Mouse (Mus musculus) inflammation-experienced regulatory T-cells, adult 6 months (primary cell): ENCODE data around the gene Dpp9. TPM values are rescaled to one million over a fixed set of nuclear protein-coding genes. Genes with fewer than 3 reads are reported as not detected.
"Not testable (repeated sequence)": the region's sequence is repeated elsewhere in the genome, so short reads cannot be mapped to it uniquely, and the experiment has no call there.

Experiments
- ATAC-seq: one replicate; pipeline ENCODE4 v1.8.0; 2017
- polyA plus RNA-seq, 3 experiments: library from polyadenylated mRNA; unstranded; fragments of 100-300 nt; shearing (Covaris generic); gene quantifications; one replicate each; pipeline ENCODE4 v1.2.1; 2017

Dpp9 gene
- polyA plus RNA-seq: 10 to 100 TPM; 13.6 to 17.5 (median 14.5) TPM

- peak; percentile 99 for ATAC-seq
Observed at GRCm38 (mm10) chr17:56218377-56219191, at the start of gene Dpp9. Gene Dpp9, minus strand, starts transcription at chr17:56218905.

GRCm38 (mm10) chr17:56266271-56266670 is 47.6 kb upstream of the Dpp9 start:
- no peak for ATAC-seq

DNA sequence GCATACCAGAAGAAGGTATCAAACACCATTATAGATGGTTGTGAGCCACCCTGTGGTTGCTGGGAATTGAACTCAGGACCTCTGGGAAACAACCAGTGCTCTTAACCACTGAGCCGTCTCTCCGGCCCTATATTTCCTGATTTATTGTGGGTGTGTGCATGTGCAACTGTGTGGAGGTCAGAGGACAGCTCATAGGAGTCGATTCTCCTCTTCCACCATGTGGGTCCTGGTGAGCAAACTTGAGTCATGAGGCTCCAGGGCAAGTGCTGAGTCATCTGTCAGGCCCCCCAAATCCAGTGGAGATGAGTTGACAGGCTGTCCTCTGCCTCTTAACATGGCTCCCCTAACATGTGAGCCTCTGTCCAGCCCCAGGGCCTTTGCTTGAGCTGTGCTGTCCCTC is 47.2 kb upstream of the Dpp9 start:
- no peak for ATAC-seq

DNA sequence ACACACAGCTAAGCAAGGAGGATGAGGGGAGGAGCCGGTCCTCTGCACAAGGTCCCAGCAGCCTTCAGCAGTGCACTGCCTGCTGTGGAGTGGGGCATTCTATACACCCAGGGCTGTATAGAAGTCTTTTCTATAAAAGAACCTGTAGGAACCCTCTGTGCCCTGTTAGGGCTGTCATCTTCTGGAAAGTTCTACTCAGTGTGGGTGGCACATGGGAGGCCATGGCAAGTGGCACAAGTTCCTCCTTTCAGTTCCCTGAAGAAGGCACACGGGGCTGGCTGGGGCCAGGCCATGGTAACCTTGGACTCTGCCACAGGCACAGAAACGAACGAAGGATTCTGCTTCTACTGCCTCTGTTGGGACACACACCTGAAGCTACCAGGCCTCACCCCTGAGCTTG is 46.3 kb upstream of the Dpp9 start:
- ATAC-seq: no peak

- ATAC-seq: peak; percentile 86
Observed at GRCm38 (mm10) chr17:56264020-56264419, 45.3 kb upstream of the Dpp9 start.

DNA sequence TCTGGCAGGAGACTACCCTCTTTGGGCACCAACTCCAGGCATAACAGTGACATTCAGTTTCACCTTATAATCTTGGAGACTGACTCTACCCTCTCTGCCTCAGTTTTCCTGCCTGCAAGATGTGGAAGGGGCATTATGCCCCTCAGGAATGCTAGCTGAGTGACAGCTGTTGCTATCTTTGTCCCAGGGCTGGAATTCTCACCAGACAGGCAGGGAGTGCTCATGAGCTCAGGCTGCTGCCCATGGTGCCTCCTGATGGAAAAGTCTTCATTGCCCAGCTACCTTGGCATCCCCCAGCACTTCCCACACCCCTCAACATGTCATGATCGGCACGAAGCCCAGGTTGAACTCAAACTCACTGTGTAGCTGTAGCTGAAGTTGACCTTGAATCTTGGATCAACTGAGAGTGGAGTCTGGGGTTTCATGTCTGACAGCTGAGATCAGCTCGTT is 44.0 kb upstream of the Dpp9 start:
- ATAC-seq: no peak

- no peak for ATAC-seq
Observed at GRCm38 (mm10) chr17:56261166-56261565, 42.5 kb upstream of the Dpp9 start.

DNA sequence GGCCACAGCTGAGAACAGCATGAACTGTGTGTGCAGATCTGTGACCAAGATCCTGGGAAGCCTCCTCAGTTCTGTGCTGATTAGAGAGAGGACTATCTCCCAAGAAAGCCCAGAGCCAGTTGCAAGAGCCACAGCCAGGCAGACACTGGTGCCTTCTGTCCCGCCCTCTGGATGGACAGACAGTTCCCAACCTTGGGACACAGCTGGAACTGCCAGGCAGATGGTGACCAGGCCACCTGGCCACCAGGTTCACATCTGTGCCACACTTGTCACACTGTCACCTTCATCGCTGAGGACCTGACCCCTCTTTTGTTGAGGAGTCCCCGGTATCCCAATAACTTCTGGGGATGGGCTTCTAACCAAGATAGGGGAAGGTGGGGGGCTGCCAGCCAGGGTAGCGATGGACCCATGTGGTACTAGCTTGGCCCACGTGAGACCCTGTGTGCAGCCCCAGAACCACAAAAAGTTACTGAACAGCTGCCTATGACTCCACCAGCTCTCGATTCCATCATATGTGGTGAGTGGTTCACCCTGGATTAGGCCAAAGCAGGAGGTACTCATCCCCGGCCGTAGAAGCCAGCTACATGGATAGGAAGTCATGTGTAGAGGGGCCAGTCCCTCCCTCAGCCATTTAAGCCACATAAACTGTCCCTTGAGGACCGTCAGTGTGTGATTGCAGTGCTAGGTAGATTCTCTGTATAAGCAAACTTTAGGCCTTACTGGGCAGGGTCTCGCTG is 40.8 kb upstream of the Dpp9 start:
- ATAC-seq: no peak

DNA sequence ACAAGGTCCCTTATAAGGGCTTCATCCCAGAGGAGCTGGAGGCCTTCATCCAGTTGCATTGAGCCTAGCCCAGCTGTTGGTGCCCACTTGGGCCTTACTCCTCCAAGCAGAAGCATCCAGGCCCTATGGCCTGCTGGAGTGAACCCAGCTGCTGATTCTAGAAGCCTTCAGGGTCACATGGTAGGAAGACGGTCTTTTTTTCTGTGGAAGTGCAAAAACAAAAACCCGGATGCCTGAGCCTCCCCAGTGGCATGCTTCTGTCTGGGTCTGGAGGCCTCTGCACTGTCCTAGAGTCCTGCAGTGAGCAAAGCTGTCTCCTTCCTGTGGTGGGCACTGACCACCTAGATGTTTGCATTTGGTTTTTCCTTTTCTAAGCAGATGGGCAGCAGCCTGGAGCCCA is 40.1 kb upstream of the Dpp9 start:
- not testable (repeated sequence) for ATAC-seq

DNA sequence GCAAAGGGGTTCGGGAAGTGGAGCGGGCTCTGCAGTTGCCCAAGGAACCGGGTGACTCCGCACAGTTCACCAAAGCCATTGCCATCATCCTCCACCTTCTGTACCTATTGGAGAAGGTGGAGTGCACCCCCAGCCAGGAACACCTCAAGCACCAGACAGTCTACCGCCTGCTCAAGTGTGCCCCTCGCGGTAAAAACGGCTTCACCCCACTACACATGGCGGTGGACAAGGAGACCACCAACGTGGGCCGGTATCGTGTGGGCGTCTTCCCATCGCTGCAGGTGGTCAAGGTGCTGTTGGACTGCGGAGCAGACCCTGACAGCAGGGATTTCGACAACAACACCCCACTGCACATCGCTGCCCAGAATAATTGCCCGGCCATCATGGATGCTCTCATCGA is 39.6 kb upstream of the Dpp9 start:
- ATAC-seq: not testable (repeated sequence)

- ATAC-seq: no peak
Observed at GRCm38 (mm10) chr17:56257181-56257894, 38.6 kb upstream of the Dpp9 start.

DNA sequence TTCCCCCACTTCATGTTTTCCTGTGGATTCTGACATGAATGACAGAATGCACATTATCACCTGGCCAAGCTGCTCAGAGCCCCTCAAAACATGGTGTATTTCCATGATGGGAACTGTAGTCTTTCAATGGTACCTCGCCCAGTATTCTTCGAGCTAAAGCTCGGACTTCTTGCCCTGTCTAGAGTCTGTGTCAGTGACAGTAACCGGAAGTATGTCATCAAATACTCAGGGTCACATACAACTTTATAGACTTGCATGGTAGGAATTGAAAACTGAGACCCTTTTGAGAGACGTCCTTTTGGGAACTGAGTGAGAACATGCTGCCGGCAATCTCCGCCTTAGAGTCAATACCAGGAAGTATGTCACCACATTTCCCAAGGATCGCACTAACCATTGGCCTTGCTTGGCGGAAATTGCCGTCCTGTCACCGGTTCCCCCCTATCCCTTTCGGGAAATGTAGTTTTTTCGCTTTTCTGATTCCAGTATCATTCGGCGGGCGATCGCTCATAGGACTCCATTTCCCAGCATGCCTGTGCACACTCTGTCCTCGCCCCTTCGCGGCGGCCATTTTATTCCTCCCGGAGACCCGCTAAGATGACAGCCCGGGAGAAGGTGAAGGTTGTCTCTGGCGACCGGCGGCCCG is 37.7 kb upstream of the Dpp9 start, which contains the start of gene Fem1a:
Fem1a (plus strand) TSS at position 572 of the 643 bp plus-strand sequence.
- ATAC-seq: peak; percentile 85

DNA sequence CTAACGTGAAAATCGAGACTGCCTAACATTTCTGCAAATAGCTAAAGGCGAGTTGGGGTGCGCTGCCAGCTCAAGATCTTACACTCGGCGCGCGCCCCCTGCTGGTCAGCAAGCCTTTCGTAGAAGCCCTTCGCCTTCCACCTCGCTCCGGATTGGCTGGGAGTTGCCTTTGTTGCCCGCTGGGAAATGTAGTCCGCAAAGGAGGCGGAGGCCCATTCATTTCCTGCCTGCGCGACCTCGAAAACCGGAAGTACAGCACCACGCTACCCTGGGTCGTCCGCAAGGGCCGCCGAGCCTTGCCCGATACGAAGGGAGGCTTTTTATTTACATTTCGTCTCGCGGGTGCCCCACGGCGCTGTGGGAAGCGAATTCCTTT is 37.1 kb upstream of the Dpp9 start:
- peak; percentile 85 for ATAC-seq

GRCm38 (mm10) chr17:56255429-56255828 is 36.7 kb upstream of the Dpp9 start:
- no peak for ATAC-seq

- no peak for ATAC-seq
Observed at GRCm38 (mm10) chr17:56254695-56255094, 36.0 kb upstream of the Dpp9 start.

DNA sequence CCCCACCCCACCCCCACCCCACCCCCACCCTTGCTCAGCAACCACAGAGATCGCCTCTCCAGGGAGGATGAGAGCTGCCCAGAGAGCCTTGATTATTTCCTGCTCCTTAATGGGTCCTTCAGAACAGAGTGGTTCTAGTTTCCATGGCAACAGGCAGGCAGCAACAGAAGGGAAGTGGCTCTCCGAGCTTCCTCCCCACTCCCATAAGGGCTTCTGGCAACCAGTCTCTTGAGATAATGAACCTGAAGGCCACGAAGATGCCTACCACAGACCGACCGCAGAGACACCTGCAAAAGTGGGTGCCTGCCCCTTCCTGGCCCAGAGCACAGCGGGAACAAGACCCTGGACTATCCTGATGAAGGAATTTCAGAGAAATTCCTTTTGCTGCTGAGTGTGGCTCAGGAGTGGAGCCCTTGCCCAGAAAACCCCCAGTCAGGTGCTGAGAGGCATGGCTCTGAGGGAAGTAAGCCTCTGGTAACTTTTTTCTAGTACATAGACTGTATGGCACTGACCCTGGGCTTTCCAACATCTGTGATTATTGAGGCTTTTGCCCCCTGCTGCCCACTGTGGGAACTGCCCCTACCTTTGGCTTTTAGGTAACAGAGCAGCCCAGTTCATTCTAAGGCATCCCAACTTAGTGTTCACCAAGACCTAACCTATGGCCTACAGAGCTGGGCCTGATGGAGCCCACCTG is 32.6 kb upstream of the Dpp9 start:
- ATAC-seq: peak; percentile 28

GRCm38 (mm10) chr17:56245608-56246007 is 26.9 kb upstream of the Dpp9 start:
- ATAC-seq: no peak

DNA sequence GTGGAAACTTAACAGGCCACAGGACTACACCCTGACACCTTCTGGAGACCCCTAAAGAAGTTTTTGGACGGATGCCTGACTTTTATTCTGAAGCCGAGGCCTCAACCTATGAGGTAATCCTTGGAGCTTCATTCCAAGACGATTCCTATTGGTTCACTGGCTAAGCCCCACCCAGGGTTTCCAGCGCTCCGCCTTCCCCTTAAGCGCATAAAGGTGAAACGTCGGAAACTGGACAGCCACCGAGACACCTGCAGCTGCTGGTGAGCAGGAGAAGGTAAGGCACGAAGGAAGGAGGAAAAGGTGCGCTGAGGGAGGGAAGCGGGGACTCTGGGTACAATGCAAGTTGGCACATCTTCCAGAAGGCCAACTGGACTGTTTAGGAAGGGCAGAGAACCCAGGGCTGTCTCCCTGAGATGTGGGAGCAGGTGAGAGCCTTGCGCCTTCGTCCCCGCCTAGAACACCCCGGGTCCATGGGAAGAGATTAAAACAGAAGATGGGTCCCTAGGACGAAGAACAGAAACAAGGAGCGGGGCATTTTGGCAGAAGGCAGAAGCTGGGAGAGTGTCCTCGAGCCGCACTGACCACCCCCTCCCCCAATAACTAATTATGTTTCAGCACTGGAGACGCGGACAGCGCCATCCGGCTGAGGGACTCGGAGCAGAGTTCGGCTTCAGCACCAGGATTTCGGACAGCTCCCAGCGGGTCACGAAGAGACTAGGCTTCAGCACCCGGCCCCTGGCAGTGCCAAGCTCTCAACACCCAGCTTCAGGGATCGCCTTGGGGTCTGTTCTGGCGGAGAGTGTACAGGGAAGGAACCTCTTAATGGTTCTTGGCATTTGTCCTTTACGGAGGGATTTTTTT is 23.1 kb upstream of the Dpp9 start:
- ATAC-seq: peak; percentile 68

DNA sequence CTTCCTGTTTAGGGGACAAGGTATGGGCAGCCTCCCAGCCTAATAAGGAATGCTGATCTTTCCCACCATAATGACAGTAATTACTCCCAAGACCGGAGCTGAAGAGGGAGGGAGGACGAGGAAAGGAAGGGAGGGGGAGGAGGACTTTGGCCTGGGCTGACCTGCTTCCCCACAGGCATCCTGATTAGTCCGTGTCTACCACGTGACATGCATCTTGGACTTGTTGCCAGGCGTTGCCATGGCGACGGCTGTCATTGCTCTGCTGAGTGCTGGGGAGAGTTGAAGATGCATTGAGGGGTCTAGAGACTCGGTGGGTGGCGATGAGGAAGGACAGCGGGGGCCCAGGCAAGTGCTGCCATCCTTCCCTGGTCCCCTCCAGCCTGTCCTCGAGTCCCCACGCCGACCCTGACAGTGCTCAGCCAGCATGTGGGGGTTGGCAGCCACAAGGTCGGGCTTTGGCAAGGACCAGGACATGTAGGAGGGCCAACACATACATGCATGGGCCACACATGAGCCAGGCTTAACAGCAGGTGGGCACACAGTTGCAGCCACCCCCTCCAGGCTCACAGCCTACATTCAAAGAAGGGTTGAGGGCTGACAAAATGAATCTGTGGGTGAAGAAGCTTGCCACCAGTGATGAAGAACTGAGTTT is 15.2 kb upstream of the Dpp9 start:
- no peak for ATAC-seq

- ATAC-seq: no peak
Observed at GRCm38 (mm10) chr17:56233389-56233788, 14.7 kb upstream of the Dpp9 start.
